Mouse (Mus musculus): ENCODE results near the gene Col23a1. TPM values are rescaled to one million over a fixed set of nuclear protein-coding genes. Genes with fewer than 3 reads are reported as not detected.

Gene Col23a1
- total RNA-seq, 2 experiments from 2014 or later, result not detected

- no peak for ATAC-seq (replicated peaks; ENCODE audit: low FRiP score, low TSS enrichment, poor library complexity, severe bottlenecking)
Measured at GRCm38 (mm10) chr11:51459569-51460043, 169.9 kb downstream of the Col23a1 start.

GRCm38 (mm10) chr11:51468737-51469136 is 179.0 kb downstream of the Col23a1 start:
- ATAC-seq (replicated peaks; ENCODE audit: low FRiP score, low TSS enrichment, poor library complexity, severe bottlenecking), result no peak

GRCm38 (mm10) chr11:51469341-51469831 is 179.7 kb downstream of the Col23a1 start:
- ATAC-seq (replicated peaks; ENCODE audit: low FRiP score, low TSS enrichment, poor library complexity, severe bottlenecking), result no peak

GRCm38 (mm10) chr11:51470383-51471144 is 180.8 kb downstream of the Col23a1 start:
- no peak for ATAC-seq (replicated peaks; ENCODE audit: low FRiP score, low TSS enrichment, poor library complexity, severe bottlenecking)

- ATAC-seq (replicated peaks; ENCODE audit: low FRiP score, low TSS enrichment, poor library complexity, severe bottlenecking), result no peak
Measured at GRCm38 (mm10) chr11:51473686-51474085, 184.0 kb downstream of the Col23a1 start.

DNA sequence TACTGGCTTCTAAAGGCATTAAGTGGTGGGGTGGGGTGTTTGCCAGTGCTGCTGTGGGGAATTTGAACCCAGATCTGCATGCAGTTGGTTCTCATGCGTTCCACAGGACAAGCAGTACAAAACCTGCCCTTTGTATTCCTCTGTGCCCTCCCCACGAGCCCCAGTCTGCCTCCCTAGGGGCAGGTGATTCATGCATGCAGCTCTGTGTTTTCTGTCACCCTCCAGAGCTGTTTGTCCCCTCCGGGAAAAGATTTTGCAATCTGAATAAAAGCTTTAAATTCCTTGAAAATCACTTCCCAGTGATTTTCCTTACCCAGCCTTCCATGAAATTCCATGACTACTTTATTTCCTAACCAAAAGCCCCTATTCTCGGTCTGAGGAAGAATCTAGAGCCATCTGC is 186.8 kb downstream of the Col23a1 start:
- ATAC-seq (replicated peaks; ENCODE audit: low FRiP score, low TSS enrichment, poor library complexity, severe bottlenecking), result no peak

DNA sequence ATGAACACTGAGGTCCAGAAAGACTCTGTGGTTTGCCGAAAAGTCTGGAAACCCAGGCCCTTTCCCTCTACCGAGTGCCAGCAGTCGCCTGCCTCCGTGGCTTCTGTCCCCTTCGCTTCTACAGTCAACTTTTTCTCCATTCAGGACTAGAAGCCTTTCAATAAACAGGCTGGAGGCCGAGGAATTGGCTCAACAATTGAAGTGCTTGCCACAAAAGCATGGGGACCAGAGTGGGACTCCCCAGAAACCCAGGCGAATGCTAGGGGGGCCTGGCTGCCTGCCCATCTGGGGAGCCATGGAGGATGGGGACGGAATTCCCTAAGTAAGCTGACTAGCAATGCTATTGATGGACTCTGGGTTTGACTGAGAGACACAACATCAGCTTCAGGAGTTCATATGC is 187.9 kb downstream of the Col23a1 start:
- no peak for ATAC-seq (replicated peaks; ENCODE audit: low FRiP score, low TSS enrichment, poor library complexity, severe bottlenecking)

DNA sequence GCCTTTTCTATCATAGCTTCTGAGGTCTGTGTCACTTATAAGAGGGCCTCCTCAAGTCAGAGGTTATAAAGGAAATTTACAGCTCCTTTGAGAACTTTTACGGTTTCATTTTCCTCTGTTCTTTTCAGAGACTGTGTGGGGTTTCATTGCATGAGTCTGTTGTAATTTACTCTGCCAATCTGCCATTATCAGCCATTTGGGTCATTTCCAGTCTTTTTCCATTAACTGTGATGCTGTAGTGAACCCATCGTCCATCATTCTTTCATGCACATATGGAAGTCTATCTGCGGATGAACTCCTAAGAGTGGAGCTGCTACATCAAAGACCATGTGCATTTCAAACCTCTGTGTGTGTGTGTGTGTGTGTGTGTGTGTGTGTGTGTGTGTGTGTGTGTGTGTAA is 192.5 kb downstream of the Col23a1 start:
- ATAC-seq (replicated peaks; ENCODE audit: low FRiP score, low TSS enrichment, poor library complexity, severe bottlenecking), result no peak

- no peak for ATAC-seq (replicated peaks; ENCODE audit: low FRiP score, low TSS enrichment, poor library complexity, severe bottlenecking)
Measured at GRCm38 (mm10) chr11:51485051-51485521, 195.4 kb downstream of the Col23a1 start.

DNA sequence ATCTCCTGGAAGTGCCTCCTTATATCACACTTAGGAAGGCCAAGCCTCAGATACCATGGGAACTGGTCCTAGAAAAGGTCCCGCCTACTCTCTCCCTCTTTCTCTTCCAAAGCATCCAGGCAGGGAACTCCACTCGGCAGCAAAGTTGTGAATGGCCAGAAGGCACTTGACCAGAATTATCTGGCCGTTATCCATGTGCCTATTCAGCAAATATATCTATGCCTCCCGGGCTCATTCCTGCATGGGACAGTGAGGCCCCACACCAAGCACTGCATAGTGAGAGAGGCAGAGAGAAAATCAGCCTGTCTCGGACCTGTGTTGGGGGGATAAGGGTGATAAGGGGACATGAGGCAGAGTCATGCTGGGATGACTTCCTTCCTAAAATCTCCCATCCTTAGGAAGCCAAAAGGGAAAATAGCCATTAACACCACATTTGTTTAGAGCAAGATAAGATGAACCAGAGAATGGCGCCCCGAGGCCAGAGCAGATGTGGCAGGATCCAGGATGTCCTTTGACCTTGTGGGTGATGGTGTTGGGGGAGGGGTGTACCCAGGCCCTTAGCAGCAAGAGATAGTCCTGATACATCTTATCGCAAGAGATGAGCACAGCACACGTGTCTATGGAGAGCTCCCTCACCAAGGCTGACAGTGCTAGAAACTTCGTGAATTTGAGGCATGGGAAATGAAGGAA is 196.2 kb downstream of the Col23a1 start:
- no peak for ATAC-seq (replicated peaks; ENCODE audit: low FRiP score, low TSS enrichment, poor library complexity, severe bottlenecking)

DNA sequence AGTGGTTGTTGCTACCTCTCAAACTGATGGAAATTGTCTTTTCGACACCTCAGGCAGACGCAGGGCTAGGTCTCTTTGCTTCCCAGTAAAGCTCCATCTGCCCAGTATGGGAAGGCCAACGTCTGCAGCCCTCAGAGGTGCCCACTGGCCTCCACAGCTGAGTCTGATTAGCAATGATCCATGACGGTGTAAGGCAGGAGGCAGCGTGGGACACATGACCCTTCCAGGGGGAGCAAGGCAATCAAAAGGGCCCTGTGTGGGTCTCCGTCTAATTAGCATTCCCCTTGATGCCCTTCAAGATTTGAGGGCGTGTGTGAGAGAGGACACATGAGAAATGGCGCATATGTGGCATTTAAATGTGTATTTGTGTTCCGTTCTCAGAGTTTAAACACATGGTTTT is 199.1 kb downstream of the Col23a1 start:
- ATAC-seq (replicated peaks; ENCODE audit: low FRiP score, low TSS enrichment, poor library complexity, severe bottlenecking), result no peak

GRCm38 (mm10) chr11:51493421-51493820 is 203.7 kb downstream of the Col23a1 start:
- ATAC-seq (replicated peaks; ENCODE audit: low FRiP score, low TSS enrichment, poor library complexity, severe bottlenecking), result no peak

- no peak for ATAC-seq (replicated peaks; ENCODE audit: low FRiP score, low TSS enrichment, poor library complexity, severe bottlenecking)
Measured at GRCm38 (mm10) chr11:51494178-51494577, 204.5 kb downstream of the Col23a1 start.

DNA sequence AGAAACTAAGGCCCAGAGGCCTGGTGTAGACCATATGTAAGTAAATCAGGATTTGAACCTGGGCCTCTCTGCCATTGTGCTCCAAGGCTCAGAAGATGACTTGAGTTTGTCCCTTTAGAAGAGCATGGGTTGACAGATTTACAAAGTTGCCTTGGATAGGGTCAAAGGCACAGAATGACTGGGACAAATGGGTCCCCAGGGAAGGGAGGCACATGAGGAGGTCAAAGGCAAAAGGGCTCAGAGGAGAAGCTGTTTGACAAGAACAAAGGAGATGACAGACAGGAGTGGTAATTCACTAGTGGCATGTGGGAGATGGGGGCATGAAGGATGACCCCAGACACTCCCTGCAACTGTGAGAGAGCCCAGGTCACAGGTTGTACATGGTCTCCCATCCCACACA is 210.1 kb downstream of the Col23a1 start:
- ATAC-seq (replicated peaks; ENCODE audit: low FRiP score, low TSS enrichment, poor library complexity, severe bottlenecking), result no peak

DNA sequence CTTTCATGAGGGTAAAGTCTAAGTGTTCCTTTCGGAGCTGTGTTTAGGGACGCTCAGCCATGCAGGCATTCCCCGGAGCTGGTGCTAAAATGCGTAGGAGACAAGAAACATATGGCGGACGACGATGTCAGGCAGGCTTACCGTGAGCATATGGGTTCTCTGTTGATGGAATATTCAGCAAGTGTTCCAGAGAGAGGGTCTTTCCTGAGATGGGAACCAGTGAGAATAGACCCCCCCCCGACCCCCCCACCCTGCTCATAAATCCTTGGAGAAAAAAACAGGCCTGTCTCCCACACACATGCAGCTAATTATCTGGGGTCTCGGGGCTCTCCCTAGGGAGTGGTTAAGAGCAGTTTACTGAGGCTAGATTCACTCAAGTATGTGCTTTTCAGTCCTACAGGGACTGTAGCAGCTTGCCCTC is 212.7 kb downstream of the Col23a1 start:
- no peak for ATAC-seq (replicated peaks; ENCODE audit: low FRiP score, low TSS enrichment, poor library complexity, severe bottlenecking)

- ATAC-seq (replicated peaks; ENCODE audit: low FRiP score, low TSS enrichment, poor library complexity, severe bottlenecking), result no peak
Measured at GRCm38 (mm10) chr11:51504946-51505345, 215.2 kb downstream of the Col23a1 start.

DNA sequence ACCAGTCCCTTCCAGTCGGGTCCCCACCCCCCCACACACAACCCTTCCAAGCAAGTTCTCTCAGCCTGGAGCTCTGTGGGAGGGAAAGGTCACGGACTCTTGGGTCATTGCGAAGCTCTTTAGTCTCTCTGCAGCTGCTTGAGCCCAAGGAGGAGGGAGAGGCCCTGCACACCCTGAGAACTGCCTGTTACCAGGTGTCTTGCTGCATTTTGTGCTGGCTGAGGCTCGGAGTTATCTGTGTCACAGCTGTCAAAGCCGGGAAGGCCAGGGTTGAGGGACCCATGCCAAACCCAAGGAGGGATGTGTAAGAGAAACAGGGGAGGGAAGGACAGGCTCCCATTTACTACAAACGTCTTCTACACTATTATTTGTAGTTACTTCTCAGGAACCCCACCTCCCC is 218.3 kb downstream of the Col23a1 start:
- ATAC-seq (replicated peaks; ENCODE audit: low FRiP score, low TSS enrichment, poor library complexity, severe bottlenecking), result no peak

- ATAC-seq (replicated peaks; ENCODE audit: low FRiP score, low TSS enrichment, poor library complexity, severe bottlenecking), result no peak
Measured at GRCm38 (mm10) chr11:51509211-51509610, 219.5 kb downstream of the Col23a1 start.

- no peak for ATAC-seq (replicated peaks; ENCODE audit: low FRiP score, low TSS enrichment, poor library complexity, severe bottlenecking)
Measured at GRCm38 (mm10) chr11:51513019-51513418, 223.3 kb downstream of the Col23a1 start.

GRCm38 (mm10) chr11:51515346-51515745 is 225.6 kb downstream of the Col23a1 start:
- no peak for ATAC-seq (replicated peaks; ENCODE audit: low FRiP score, low TSS enrichment, poor library complexity, severe bottlenecking)

DNA sequence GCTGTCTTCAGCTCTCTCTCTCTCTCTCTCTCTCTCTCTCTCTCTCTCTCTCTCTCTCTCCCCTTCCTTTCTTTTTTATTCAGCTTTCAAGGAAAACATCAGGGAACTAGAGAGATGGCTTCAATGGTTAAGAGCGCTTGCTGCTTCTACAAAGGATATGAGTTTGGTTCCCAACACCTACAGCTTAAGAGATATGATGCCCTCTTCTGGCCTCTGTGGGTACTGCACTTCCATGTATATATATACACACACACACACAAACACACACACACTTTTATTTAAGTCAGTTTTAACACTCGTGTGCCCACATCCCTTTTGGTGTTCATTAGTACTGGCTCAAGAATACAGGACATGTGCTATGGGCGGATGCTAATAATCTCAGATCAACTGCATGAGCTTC is 228.4 kb downstream of the Col23a1 start:
- ATAC-seq (replicated peaks; ENCODE audit: low FRiP score, low TSS enrichment, poor library complexity, severe bottlenecking), result no peak
